Mouse (Mus musculus) lung, embryonic 16.5 days (tissue): ENCODE measurements around the gene Lbhd2. TPM values are rescaled to one million over a fixed set of nuclear protein-coding genes. Genes with fewer than 3 reads are reported as not detected.
A peak's percentile ranks its signal among the peaks of the same experiment; 100 is the strongest.

Experiments used
- ATAC-seq: fragments of 200-750 bp; cut with Nextera tagmentation; 2 replicates; pipeline ENCODE4 v1.8.0; 2017; ENCODE audit warnings: low read depth, mild to moderate bottlenecking, moderate library complexity
- H3K27ac ChIP-seq: fragments of 300-500 bp; sonication (generic); 2 replicates; pipeline ENCODE4 v1.5.1; 2014; ENCODE audit warnings: mild to moderate bottlenecking, control low read depth, low read length
- H3K27me3 ChIP-seq: fragments of 300-500 bp; sonication (generic); 2 replicates; pipeline ENCODE4 v1.6.1; 2014; ENCODE audit warnings: low read depth, low read length, mixed read lengths; ENCODE audit not compliant: control insufficient read depth, insufficient read depth
- H3K36me3 ChIP-seq: fragments of 300-500 bp; sonication (generic); 2 replicates; pipeline ENCODE4 v1.6.1; 2014; ENCODE audit warnings: low read length; ENCODE audit not compliant: control insufficient read depth, insufficient read depth
- H3K4me1 ChIP-seq: fragments of 300-500 bp; sonication (generic); replicated peaks from 2 replicates; pipeline ENCODE4 v1.6.1; 2014; ENCODE audit warnings: low read length, mixed read lengths; ENCODE audit not compliant: control insufficient read depth, insufficient read depth
- H3K4me2 ChIP-seq: fragments of 300-500 bp; sonication (generic); 2 replicates; pipeline ENCODE4 v1.6.1; 2014; ENCODE audit warnings: low read depth, low read length, control low read depth
- H3K4me3 ChIP-seq: fragments of 300-500 bp; sonication (generic); 2 replicates; pipeline ENCODE4 v1.5.1; 2014; ENCODE audit warnings: mild to moderate bottlenecking, low read length, control low read depth
- H3K9ac ChIP-seq: fragments of 300-500 bp; sonication (generic); 2 replicates; pipeline ENCODE4 v1.6.1; 2014; ENCODE audit warnings: low read length, control low read depth
- H3K9me3 ChIP-seq: fragments of 300-500 bp; sonication (generic); 2 replicates; pipeline ENCODE4 v1.6.1; 2016; ENCODE audit warnings: low read length; ENCODE audit not compliant: control insufficient read depth
- WGBS: fragments of 180-500 bp; shearing (Covaris S2); extraction: QIAGEN DNeasy Blood & Tissue Kit; methylation state at CpG from one replicate; pipeline ENCODE4 v1.1.7; 2014; 5-methylcytosine and 5-hydroxymethylcytosine counted together
- polyA plus RNA-seq: library from polyadenylated mRNA; unstranded; fragments of >200 nt; fragmentation: Nextera tagmentation; extraction: Ambion mirVana; gene quantifications from 2 replicates; pipeline ENCODE4 v1.2.1, GENCODE M21; 2015

The Lbhd2 gene
- polyA plus RNA-seq, 1 experiment from 2014 or later, result 0.80 TPM

GRCm38 (mm10) chr12:111442309-111443010 is 35.9 kb downstream of the Lbhd2 start, which contains the start of gene Tnfaip2:
Gene Tnfaip2, plus strand, starts transcription at chr12:111442469.
- no peaks in the 10 kb centered on the region for H3K36me3 ChIP-seq
- ATAC-seq, result peak; percentile 82
- H3K4me2 ChIP-seq, result peak within 1 kb of the TSS; percentile 83
- peak within 1 kb of the TSS; percentile 12; the same call in 1 of the 2 replicates for H3K27ac ChIP-seq
- WGBS, result under 1% methylated on average over 47 of the region's 48 CpGs
- no peaks in the 10 kb centered on the region for H3K9me3 ChIP-seq
- H3K27me3 ChIP-seq, result peaks cover 65% of the 10 kb centered on the region
- H3K9ac ChIP-seq, result peak within 1 kb of the TSS; percentile 57
- peaks cover 18% of the 10 kb centered on the region for H3K4me1 ChIP-seq
- peak within 1 kb of the TSS; percentile 49 for H3K4me3 ChIP-seq

GRCm38 (mm10) chr12:111443011-111443870 is 36.6 kb downstream of the Lbhd2 start:
- H3K4me1 ChIP-seq, result peaks cover 18% of the 10 kb centered on the region
- no peak for ATAC-seq
- H3K9me3 ChIP-seq, result no peaks in the 10 kb centered on the region
- H3K27me3 ChIP-seq, result peaks cover 72% of the 10 kb centered on the region
- WGBS, result 30% methylated on average over 15 of the region's 15 CpGs
- peak overlapping the region; percentile 57 for H3K9ac ChIP-seq
- no peak overlapping the region for H3K27ac ChIP-seq
- peak overlapping the region; percentile 49 for H3K4me3 ChIP-seq
- peak overlapping the region; percentile 83 for H3K4me2 ChIP-seq
- H3K36me3 ChIP-seq, result no peaks in the 10 kb centered on the region

- Histone ChIP-seq H3K9ac (no peak overlapping the region), H3K4me1 (peaks cover 25% of the 10 kb centered on the region), H3K36me3 (no peaks in the 10 kb centered on the region), H3K4me2 (no peak overlapping the region), H3K4me3 (no peak overlapping the region), H3K27ac (no peak overlapping the region), H3K27me3 (peaks cover 78% of the 10 kb centered on the region), H3K9me3 (no peaks in the 10 kb centered on the region)
- no peak for ATAC-seq
- WGBS, result 46% methylated on average over 10 of the region's 10 CpGs
These were observed 37.6 kb downstream of the Lbhd2 start for GRCm38 (mm10) chr12:111443921-111444831.

- no peaks in the 10 kb centered on the region for H3K9me3 ChIP-seq
- H3K4me1 ChIP-seq, result peaks cover 35% of the 10 kb centered on the region
- H3K27ac ChIP-seq, result no peak overlapping the region
- H3K4me3 ChIP-seq, result peak overlapping the region; percentile 27
- 6% methylated on average over 52 of the region's 52 CpGs for WGBS
- H3K4me2 ChIP-seq, result peak overlapping the region; percentile 38
- ATAC-seq, result no peak
- H3K9ac ChIP-seq, result no peak overlapping the region
- no peaks in the 10 kb centered on the region for H3K36me3 ChIP-seq
- peaks cover 78% of the 10 kb centered on the region for H3K27me3 ChIP-seq
These were observed 38.7 kb downstream of the Lbhd2 start for GRCm38 (mm10) chr12:111445161-111445889.

- Histone ChIP-seq H3K27me3 (peaks cover 78% of the 10 kb centered on the region), H3K4me2 (peak overlapping the region; percentile 38), H3K9me3 (no peaks in the 10 kb centered on the region), H3K4me3 (peak overlapping the region; percentile 27), H3K36me3 (no peaks in the 10 kb centered on the region), H3K9ac (no peak overlapping the region), H3K4me1 (peaks cover 39% of the 10 kb centered on the region), H3K27ac (no peak overlapping the region)
- WGBS, result 12% methylated on average over 27 of the region's 27 CpGs
- ATAC-seq, result no peak
These were observed 39.4 kb downstream of the Lbhd2 start for GRCm38 (mm10) chr12:111445890-111446613.

GRCm38 (mm10) chr12:111446745-111447144 is 40.1 kb downstream of the Lbhd2 start:
- no peak overlapping the region for H3K4me2 ChIP-seq
- H3K9ac ChIP-seq, result no peak overlapping the region
- H3K27me3 ChIP-seq, result peaks cover 79% of the 10 kb centered on the region
- ATAC-seq, result no peak
- no peaks in the 10 kb centered on the region for H3K9me3 ChIP-seq
- no peaks in the 10 kb centered on the region for H3K36me3 ChIP-seq
- no peak overlapping the region for H3K27ac ChIP-seq
- H3K4me3 ChIP-seq, result no peak overlapping the region
- WGBS, result 38% methylated on average over 5 of the region's 5 CpGs
- peaks cover 39% of the 10 kb centered on the region for H3K4me1 ChIP-seq

- Histone ChIP-seq H3K4me2 (no peak overlapping the region), H3K4me1 (peaks cover 35% of the 10 kb centered on the region), H3K4me3 (no peak overlapping the region), H3K9ac (no peak overlapping the region), H3K9me3 (no peaks in the 10 kb centered on the region), H3K36me3 (no peaks in the 10 kb centered on the region), H3K27ac (no peak overlapping the region), H3K27me3 (peaks cover 77% of the 10 kb centered on the region)
- no peak for ATAC-seq
- WGBS, result 34% methylated on average over 9 of the region's 9 CpGs
These were observed 40.7 kb downstream of the Lbhd2 start for GRCm38 (mm10) chr12:111447350-111447749.
